Mouse (Mus musculus) C2C12 (cell line): ENCODE data around the gene Tcl1b2. TPM values are rescaled to one million over a fixed set of nuclear protein-coding genes. Genes with fewer than 3 reads are reported as not detected.
"Not testable (repeated sequence)": the region's sequence is repeated elsewhere in the genome, so short reads cannot be mapped to it uniquely, and the experiment has no call there.

Source experiments
- H3K27me3 ChIP-seq: one replicate; pipeline ENCODE4 v1.6.1; 2011; ENCODE audit not compliant: control insufficient read depth, insufficient read depth, insufficient read length
- H3K36me3 ChIP-seq: one replicate; pipeline ENCODE4 v1.6.1; 2011; ENCODE audit not compliant: control insufficient read depth, insufficient read depth
- H3K4me3 ChIP-seq: one replicate; pipeline ENCODE4 v1.5.1; 2011; ENCODE audit warnings: mild to moderate bottlenecking, control low read depth; ENCODE audit not compliant: poor library complexity, insufficient read depth, severe bottlenecking
- H3K79me2 ChIP-seq: one replicate; pipeline ENCODE4 v1.6.1; 2011; ENCODE audit not compliant: control insufficient read depth, insufficient read depth
- H3K79me3 ChIP-seq: one replicate; pipeline ENCODE4 v1.6.1; 2011; ENCODE audit warnings: low read depth, control low read depth
- H3ac ChIP-seq: one replicate; pipeline ENCODE3; 2011; ENCODE audit warnings: low read depth; ENCODE audit not compliant: control insufficient read depth, insufficient read length
- CEBPB ChIP-seq: IDR thresholded peaks from one replicate; pipeline ENCODE4 v1.6.1; 2011; ENCODE audit warnings: low read depth, mild to moderate bottlenecking, control low read depth, moderate library complexity
- CTCF ChIP-seq: IDR thresholded peaks from one replicate; pipeline ENCODE4 v1.5.1; 2011; ENCODE audit not compliant: control insufficient read depth, insufficient read depth, insufficient read length
- FOSL1 ChIP-seq: IDR thresholded peaks from one replicate; pipeline ENCODE4 v1.8.0; 2011; ENCODE audit warnings: mild to moderate bottlenecking, low read length; ENCODE audit not compliant: poor library complexity, insufficient read depth, severe bottlenecking
- MAX ChIP-seq: IDR thresholded peaks from one replicate; pipeline ENCODE4 v1.6.1; 2011; ENCODE audit warnings: mild to moderate bottlenecking, control low read depth
- MYOD1 ChIP-seq: IDR thresholded peaks from one replicate; pipeline ENCODE4 v1.6.1; 2011; ENCODE audit warnings: low read depth; ENCODE audit not compliant: control insufficient read depth, insufficient read length
- MYOG ChIP-seq: IDR thresholded peaks from one replicate; pipeline ENCODE4 v1.6.1; 2011; ENCODE audit not compliant: control insufficient read depth, insufficient read length; ENCODE audit errors: extremely low read depth
- USF1 ChIP-seq: IDR thresholded peaks from one replicate; pipeline ENCODE4 v1.6.1; 2011; ENCODE audit warnings: low read depth, mild to moderate bottlenecking, control low read depth, moderate library complexity
- polyA plus RNA-seq: library from polyadenylated mRNA; unstranded; fragments of >200 nt; fragmentation: generic; extraction: Trizol; gene quantifications from one replicate; pipeline ENCODE4 v1.2.1, GENCODE M21; 2012; ENCODE audit warnings: missing spikeins

The Tcl1b2 gene
- polyA plus RNA-seq, 1 experiment: not detected

DNA sequence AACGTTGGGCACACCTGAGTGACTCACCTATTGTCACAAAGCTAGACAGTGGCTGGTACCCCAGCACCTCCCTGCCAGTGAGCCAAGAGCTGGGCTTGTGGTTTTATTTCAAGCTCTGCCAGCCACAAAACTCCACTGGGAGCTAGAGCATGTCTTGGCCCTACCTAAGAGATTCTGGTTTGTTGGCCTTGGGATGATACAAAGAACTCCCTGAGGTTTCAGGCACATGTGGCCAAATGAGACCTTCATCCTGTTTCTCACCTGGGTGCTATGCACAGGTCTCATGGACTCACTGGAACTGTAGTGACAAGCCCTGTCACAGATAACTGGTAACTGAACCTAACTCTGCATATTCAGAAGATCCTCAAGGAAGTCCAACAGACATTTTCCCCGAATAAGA lies 18.2 kb upstream of the Tcl1b2 start:
- H3K4me3 ChIP-seq: no peak overlapping the region
- no peaks in the 10 kb centered on the region for H3K27me3 ChIP-seq
- no peak overlapping the region for H3ac ChIP-seq
- no peaks in the 10 kb centered on the region for H3K79me3 ChIP-seq
- no peaks in the 10 kb centered on the region for H3K36me3 ChIP-seq
- no peaks in the 10 kb centered on the region for H3K79me2 ChIP-seq
- no peak for TF ChIP-seq MYOD1
- no peak for TF ChIP-seq MYOG
- no peak for TF ChIP-seq FOSL1
- no peak for TF ChIP-seq MAX
- TF ChIP-seq CTCF: no peak
- TF ChIP-seq USF1: no peak
- TF ChIP-seq CEBPB: no peak

DNA sequence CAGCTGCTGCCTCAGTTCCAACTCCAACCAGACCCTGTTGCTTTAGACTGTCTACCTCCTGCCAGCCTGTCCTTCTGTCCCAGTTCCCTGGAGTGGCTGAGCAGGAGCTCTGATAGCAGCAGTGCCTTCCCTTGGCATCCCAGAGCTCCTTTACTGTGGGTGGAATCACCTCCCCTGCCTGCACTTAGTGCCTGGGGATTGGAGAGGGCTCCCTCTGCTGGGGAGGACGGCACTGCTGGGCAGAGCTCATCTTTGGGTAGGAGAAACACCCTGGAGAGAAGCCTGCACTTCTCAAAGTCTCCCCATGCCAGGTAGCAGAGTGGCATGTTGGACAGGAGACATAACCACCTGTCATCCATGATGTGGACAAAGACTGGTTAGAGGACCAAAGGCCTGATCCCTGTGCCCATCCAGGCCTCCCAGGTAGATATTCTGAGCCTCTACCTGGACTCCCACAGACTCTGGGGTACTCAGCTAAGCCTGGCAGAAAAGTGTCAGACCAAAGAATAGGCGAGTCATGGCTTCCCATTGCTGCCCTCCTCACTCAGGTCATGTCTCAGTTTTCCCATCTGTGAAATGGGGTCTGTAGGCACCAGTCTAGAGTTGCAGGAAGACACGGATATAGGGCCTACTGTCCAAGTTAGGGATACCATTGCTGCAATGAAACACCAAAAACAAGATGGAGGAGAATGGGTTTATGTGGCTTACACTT lies 16.2 kb upstream of the Tcl1b2 start:
- H3ac ChIP-seq, H3K27me3 ChIP-seq, H3K36me3 ChIP-seq, H3K4me3 ChIP-seq, H3K79me2 ChIP-seq, H3K79me3 ChIP-seq: not testable (repeated sequence)

DNA sequence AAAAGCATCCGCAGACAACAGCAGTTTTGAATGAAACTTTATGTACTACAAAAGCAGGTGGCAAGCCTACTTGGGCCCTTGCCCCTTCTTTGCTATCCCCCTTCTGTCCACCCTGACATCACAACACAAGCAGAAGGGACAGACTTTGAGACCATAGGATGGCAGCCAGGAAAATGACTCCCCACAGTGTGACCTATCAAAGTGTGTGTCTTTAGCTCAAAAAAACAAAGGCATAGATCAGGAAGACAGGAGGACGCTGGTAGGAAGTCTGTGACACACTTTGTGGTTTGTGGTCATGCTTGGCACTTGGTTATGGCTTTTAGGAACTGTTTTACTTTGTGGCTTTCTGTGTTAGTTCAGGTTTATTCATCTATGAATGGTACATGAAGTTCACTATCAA lies 11.6 kb upstream of the Tcl1b2 start:
- not testable (repeated sequence) for H3K4me3 ChIP-seq, H3K27me3 ChIP-seq, H3ac ChIP-seq, H3K36me3 ChIP-seq, H3K79me3 ChIP-seq, H3K79me2 ChIP-seq

DNA sequence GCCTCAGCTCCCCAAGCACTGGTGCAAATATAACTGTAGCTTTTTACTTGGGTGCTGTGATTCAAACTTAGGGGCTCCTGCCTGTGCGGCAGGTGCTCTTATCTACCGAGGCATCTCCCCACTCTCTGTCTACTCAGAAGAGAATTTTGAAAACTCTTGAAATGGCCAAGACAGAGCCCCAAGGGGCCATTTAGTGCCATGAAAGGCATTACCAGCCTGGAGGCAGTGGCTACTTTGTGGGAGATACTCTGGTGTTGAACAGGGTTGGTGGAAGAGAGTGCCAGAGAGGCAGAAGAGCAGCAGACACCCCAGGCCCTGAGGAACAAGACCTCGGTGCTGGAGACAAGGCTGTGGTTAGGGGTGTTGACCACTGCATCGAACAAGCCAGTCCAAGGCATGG lies 11.0 kb upstream of the Tcl1b2 start:
- H3K36me3 ChIP-seq, H3K4me3 ChIP-seq, H3K79me2 ChIP-seq, H3K79me3 ChIP-seq, H3ac ChIP-seq, H3K27me3 ChIP-seq: not testable (repeated sequence)

DNA sequence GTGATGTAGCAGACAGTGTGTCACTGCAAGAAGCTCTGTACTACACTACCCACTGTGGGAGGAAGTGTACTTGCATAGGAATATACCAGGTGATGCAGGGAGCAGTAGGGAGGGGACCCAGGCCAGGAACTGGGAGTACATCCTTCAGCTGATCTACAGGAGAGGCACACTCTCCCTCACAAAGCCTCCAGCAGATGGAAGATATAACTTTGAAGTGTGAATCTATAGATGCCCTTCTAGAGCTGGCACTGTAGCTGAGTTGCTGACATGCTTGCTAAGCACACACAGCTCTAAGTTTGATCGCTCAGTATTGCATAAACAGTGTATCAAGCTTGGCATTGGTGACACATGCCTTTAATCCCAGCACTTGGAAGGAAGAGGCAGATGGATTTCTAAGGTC lies 8.1 kb upstream of the Tcl1b2 start:
- H3ac ChIP-seq, H3K4me3 ChIP-seq, H3K36me3 ChIP-seq, H3K27me3 ChIP-seq, H3K79me3 ChIP-seq, H3K79me2 ChIP-seq: not testable (repeated sequence)

DNA sequence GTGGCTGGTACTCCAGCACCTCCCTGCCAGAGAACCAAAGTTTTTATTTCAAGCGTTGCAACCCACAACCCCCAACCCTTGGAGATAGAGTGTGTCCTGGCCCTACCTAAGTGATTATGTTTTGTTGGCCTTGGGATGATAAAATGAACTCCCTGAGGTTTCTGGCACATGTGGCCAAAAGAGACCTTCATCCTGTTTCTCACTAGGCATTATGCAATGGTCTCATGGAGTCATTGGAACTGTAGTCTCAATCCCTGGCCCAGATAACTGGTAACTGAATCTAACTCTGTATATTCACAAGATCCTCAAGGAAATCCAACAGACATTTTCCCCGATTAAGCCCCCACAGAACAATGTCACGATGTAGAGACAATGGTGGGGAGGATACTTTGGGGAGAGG lies 2.7 kb upstream of the Tcl1b2 start:
- TF ChIP-seq USF1: no peak
- TF ChIP-seq MAX: no peak
- no peak for TF ChIP-seq MYOG
- TF ChIP-seq MYOD1: no peak
- TF ChIP-seq CTCF: no peak
- TF ChIP-seq CEBPB: no peak
- TF ChIP-seq FOSL1: no peak
- no peaks in the 10 kb centered on the region for H3K27me3 ChIP-seq
- H3K36me3 ChIP-seq: no peaks in the 10 kb centered on the region
- no peaks in the 10 kb centered on the region for H3K79me2 ChIP-seq
- no peaks in the 10 kb centered on the region for H3K79me3 ChIP-seq
- no peak overlapping the region for H3K4me3 ChIP-seq
- no peak overlapping the region for H3ac ChIP-seq

DNA sequence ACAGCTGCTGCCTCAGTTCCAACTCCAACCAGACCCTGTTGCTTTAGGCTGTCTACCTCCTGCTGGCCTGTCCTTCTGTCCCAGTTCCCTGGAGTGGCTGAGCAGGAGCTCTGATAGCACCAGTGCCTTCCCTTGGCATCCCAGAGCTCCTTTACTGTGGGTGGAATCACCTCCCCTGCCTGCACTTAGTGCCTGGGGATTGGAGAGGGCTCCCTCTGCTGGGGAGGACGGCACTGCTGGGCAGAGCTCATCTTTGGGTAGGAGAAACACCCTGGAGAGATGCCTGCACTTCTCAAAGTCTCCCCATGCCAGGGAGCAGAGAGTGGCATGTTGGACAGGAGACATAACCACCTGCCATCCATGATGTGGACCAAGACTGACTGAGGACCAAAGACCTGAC lies 886 bp upstream of the Tcl1b2 start:
- H3K79me2 ChIP-seq, H3ac ChIP-seq, H3K36me3 ChIP-seq, H3K4me3 ChIP-seq, H3K27me3 ChIP-seq, H3K79me3 ChIP-seq: not testable (repeated sequence)

DNA sequence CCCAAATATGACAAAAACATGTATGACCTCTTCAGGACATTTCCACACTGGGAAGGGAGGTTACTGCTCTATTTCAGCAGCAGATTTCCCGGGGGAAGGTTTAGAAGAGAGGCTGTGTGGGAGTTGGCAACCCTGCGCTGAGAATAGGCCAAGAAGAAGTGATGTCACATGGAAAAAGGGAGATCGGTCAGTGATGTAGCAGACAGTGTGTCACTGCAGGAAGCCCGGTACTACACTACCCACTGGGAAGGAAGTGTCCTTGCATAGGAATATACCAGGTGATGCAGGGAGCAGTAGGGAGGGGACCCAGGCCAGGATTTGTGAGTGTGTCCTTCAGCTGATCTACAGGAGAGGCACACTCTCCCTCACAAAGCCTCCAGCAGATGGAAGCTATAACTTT lies 9.5 kb downstream of the Tcl1b2 start:
- not testable (repeated sequence) for H3K79me2 ChIP-seq, H3ac ChIP-seq, H3K4me3 ChIP-seq, H3K79me3 ChIP-seq, H3K36me3 ChIP-seq, H3K27me3 ChIP-seq
